In genomic region chr2:166011422-166011821, GRCm38 (mm10) we compare ENCODE assay signal across 14 mouse cellular contexts. TPM values are rescaled to one million over a fixed set of nuclear protein-coding genes. Genes with fewer than 3 reads are reported as not detected.
DNase-seq lines count a peak whose midpoint lies in the region; ATAC-seq and TF ChIP-seq lines count a peak whose summit lies in the region.
"Had no signal": no experiment of that assay in that cellular context is flagged by ENCODE, and none has a peak within 500 bp of the region (broad histone marks: within the 10 kb centered on the region; RNA-seq: fewer than 3 reads in every experiment).

No protein-coding gene starts in this region.

- no peaks in the 10 kb centered on the region for H3K27me3 ChIP-seq in heart, embryonic 12.5 days (replicated peaks)
- H3K27me3 ChIP-seq in midbrain, embryonic 15.5 days (replicated peaks): no peaks in the 10 kb centered on the region
- H3K27me3 ChIP-seq in midbrain, postnatal 0 days (ENCODE audit: insufficient read depth, low read length): no peaks in the 10 kb centered on the region
- no peaks in the 10 kb centered on the region for H3K27me3 ChIP-seq in embryonic facial prominence, embryonic 14.5 days (replicated peaks; ENCODE audit: control insufficient read depth, insufficient read depth, low read length)
- H3K27me3 ChIP-seq in stomach, embryonic 15.5 days (replicated peaks): no peaks in the 10 kb centered on the region
- H3K27me3 ChIP-seq in forebrain, embryonic 14.5 days (replicated peaks; ENCODE audit: control insufficient read depth, insufficient read depth, low read length): no peaks in the 10 kb centered on the region

- no peak for DNase-seq in heart, postnatal 25 days (ENCODE audit: low spot score)
- no peak for DNase-seq in midbrain, postnatal 0 days (ENCODE audit: low spot score)
- DNase-seq in embryonic facial prominence, embryonic 14.5 days (ENCODE audit: low spot score): peak; percentile 68
- DNase-seq in forebrain, embryonic 14.5 days (ENCODE audit: low spot score): no peak
- no peak for DNase-seq in kidney, adult 9 months
- DNase-seq: adrenal gland, adult 8-10 months; cerebellum, adult 9-11 months; layer of hippocampus, postnatal 36 days; lung, postnatal 36 days; thymus, adult 18-20 months had no signal

- WGBS in heart, embryonic 12.5 days: 4% methylated on average over 3 of the region's 3 CpGs
- 80% methylated on average over 3 of the region's 3 CpGs for WGBS in midbrain, embryonic 15.5 days
- 74% methylated on average over 3 of the region's 3 CpGs for WGBS in midbrain, postnatal 0 days
- 47% methylated on average over 3 of the region's 3 CpGs for WGBS in embryonic facial prominence, embryonic 14.5 days
- WGBS in stomach, embryonic 15.5 days: 37% methylated on average over 3 of the region's 3 CpGs
- WGBS in forebrain, embryonic 14.5 days: 81% methylated on average over 3 of the region's 3 CpGs

- no peak overlapping the region for H3K4me3 ChIP-seq in heart, embryonic 12.5 days
- no peak overlapping the region for H3K4me3 ChIP-seq in midbrain, embryonic 15.5 days
- H3K4me3 ChIP-seq in midbrain, postnatal 0 days (ENCODE audit: low read depth, low read length): no peak overlapping the region
- H3K4me3 ChIP-seq in embryonic facial prominence, embryonic 14.5 days (ENCODE audit: low read depth, low read length): no peak overlapping the region
- no peak overlapping the region for H3K4me3 ChIP-seq in stomach, embryonic 15.5 days (replicated peaks)
- H3K4me3 ChIP-seq in forebrain, embryonic 14.5 days (ENCODE audit: low read depth, low read length): no peak overlapping the region

- intact Hi-C loops in heart, postnatal 25 days (cut with DNase I): no loop called here

- H3K27ac ChIP-seq in heart, embryonic 12.5 days (ENCODE audit: poor library complexity, severe bottlenecking): peak overlapping the region; percentile 88
- H3K27ac ChIP-seq in midbrain, embryonic 15.5 days: peak overlapping the region; percentile 48; the same call in 1 of the 2 replicates
- no peak overlapping the region for H3K27ac ChIP-seq in midbrain, postnatal 0 days (ENCODE audit: low read depth, low read length)
- H3K27ac ChIP-seq in embryonic facial prominence, embryonic 14.5 days (replicated peaks; ENCODE audit: low read depth, low read length): 0 out of 2 replicates have a peak overlapping the region, but pooled peaks have one; percentile 24
- peak overlapping the region; percentile 45; the same call in 1 of the 2 replicates for H3K27ac ChIP-seq in stomach, embryonic 15.5 days
- no peak overlapping the region for H3K27ac ChIP-seq in forebrain, embryonic 14.5 days (ENCODE audit: low read depth, low read length)
- H3K27ac ChIP-seq: hindbrain, postnatal 0 days had no signal

- H3K4me2 ChIP-seq in heart, embryonic 12.5 days: peak overlapping the region; percentile 47
- H3K4me2 ChIP-seq in midbrain, embryonic 15.5 days: no peak overlapping the region
- no peak overlapping the region for H3K4me2 ChIP-seq in midbrain, postnatal 0 days (ENCODE audit: low read depth, low read length, poor library complexity, severe bottlenecking)
- H3K4me2 ChIP-seq in embryonic facial prominence, embryonic 14.5 days (ENCODE audit: low read depth, low read length): no peak overlapping the region
- H3K4me2 ChIP-seq in stomach, embryonic 15.5 days: no peak overlapping the region
- no peak overlapping the region for H3K4me2 ChIP-seq in forebrain, embryonic 14.5 days (ENCODE audit: low read length)

- no peaks in the 10 kb centered on the region for H3K36me3 ChIP-seq in heart, embryonic 12.5 days
- H3K36me3 ChIP-seq in midbrain, embryonic 15.5 days (replicated peaks): no peaks in the 10 kb centered on the region
- H3K36me3 ChIP-seq in midbrain, postnatal 0 days (ENCODE audit: insufficient read depth, low read length): no peaks in the 10 kb centered on the region
- H3K36me3 ChIP-seq in embryonic facial prominence, embryonic 14.5 days (ENCODE audit: control insufficient read depth, insufficient read depth, low read length): no peaks in the 10 kb centered on the region
- no peaks in the 10 kb centered on the region for H3K36me3 ChIP-seq in stomach, embryonic 15.5 days
- no peaks in the 10 kb centered on the region for H3K36me3 ChIP-seq in forebrain, embryonic 14.5 days (ENCODE audit: control insufficient read depth, insufficient read depth, low read length)

- no peak overlapping the region; the same call in 1 of the 2 replicates for H3K9ac ChIP-seq in heart, embryonic 12.5 days
- no peak overlapping the region for H3K9ac ChIP-seq in midbrain, embryonic 15.5 days
- no peak overlapping the region for H3K9ac ChIP-seq in midbrain, postnatal 0 days (replicated peaks; ENCODE audit: low read length, poor library complexity, severe bottlenecking)
- no peak overlapping the region for H3K9ac ChIP-seq in embryonic facial prominence, embryonic 14.5 days (ENCODE audit: low read depth, low read length)
- H3K9ac ChIP-seq in stomach, embryonic 15.5 days: no peak overlapping the region
- H3K9ac ChIP-seq in forebrain, embryonic 14.5 days (ENCODE audit: low read length): no peak overlapping the region

- ATAC-seq in heart, embryonic 12.5 days (ENCODE audit: insufficient number of reproducible peaks, low FRiP score): no peak
- no peak for ATAC-seq in midbrain, embryonic 15.5 days (replicated peaks)
- ATAC-seq in midbrain, postnatal 0 days (ENCODE audit: low FRiP score): no peak
- ATAC-seq in embryonic facial prominence, embryonic 14.5 days (ENCODE audit: low read depth): no peak
- no peak for ATAC-seq in stomach, embryonic 15.5 days (ENCODE audit: insufficient read depth, low FRiP score, low read depth)
- no peak for ATAC-seq in forebrain, embryonic 14.5 days
- ATAC-seq: hindbrain, postnatal 0 days had no signal

- no peaks in the 10 kb centered on the region for H3K9me3 ChIP-seq in heart, embryonic 12.5 days (replicated peaks)
- H3K9me3 ChIP-seq in midbrain, embryonic 15.5 days: no peaks in the 10 kb centered on the region
- H3K9me3 ChIP-seq in midbrain, postnatal 0 days (ENCODE audit: low read length): no peaks in the 10 kb centered on the region
- no peaks in the 10 kb centered on the region for H3K9me3 ChIP-seq in embryonic facial prominence, embryonic 14.5 days (ENCODE audit: control insufficient read depth, low read length)
- no peaks in the 10 kb centered on the region for H3K9me3 ChIP-seq in stomach, embryonic 15.5 days
- H3K9me3 ChIP-seq in forebrain, embryonic 14.5 days (replicated peaks; ENCODE audit: control insufficient read depth, low read length): no peaks in the 10 kb centered on the region

- no peak for TF ChIP-seq CTCF in midbrain, postnatal 0 days (IDR thresholded peaks at IDR 0.05)

- peaks cover 44% of the 10 kb centered on the region for H3K4me1 ChIP-seq in heart, embryonic 12.5 days (replicated peaks)
- peaks cover 30% of the 10 kb centered on the region for H3K4me1 ChIP-seq in midbrain, embryonic 15.5 days
- peaks cover 3% of the 10 kb centered on the region; the same call in 1 of the 2 replicates for H3K4me1 ChIP-seq in midbrain, postnatal 0 days (ENCODE audit: insufficient read depth, low read length)
- H3K4me1 ChIP-seq in embryonic facial prominence, embryonic 14.5 days (ENCODE audit: control insufficient read depth, insufficient read depth, low read length): peaks cover 22% of the 10 kb centered on the region
- H3K4me1 ChIP-seq in stomach, embryonic 15.5 days: peaks cover 24% of the 10 kb centered on the region
- peaks cover 7% of the 10 kb centered on the region; the same call in 1 of the 2 replicates for H3K4me1 ChIP-seq in forebrain, embryonic 14.5 days (ENCODE audit: control insufficient read depth, insufficient read depth, low read length)

RNA-seq across cellular contexts. Expression of gene Ncoa3, which starts 19.0 kb away (rescaled TPM):
- 16.4 and 17.4 TPM in 2 replicates for polyA plus RNA-seq in heart, embryonic 12.5 days (2016; fragmentation: Nextera tagmentation; extraction: Ambion mirVana)
- total RNA-seq in heart, postnatal 25 days (2021): 10 to 100 TPM; 23.8 to 29.6 TPM
- 16.6 and 16.7 TPM in 2 replicates for polyA plus RNA-seq in midbrain, embryonic 15.5 days (2015; fragmentation: Nextera tagmentation; extraction: Ambion mirVana)
- 40.8 and 40.9 TPM in 2 replicates for total RNA-seq in midbrain, postnatal 0 days (2014; rRNA removed)
- 12.6 and 14.9 TPM in 2 replicates for polyA plus RNA-seq in midbrain, postnatal 0 days (2015; fragmentation: Nextera tagmentation; extraction: Ambion mirVana)
- polyA plus RNA-seq in embryonic facial prominence, embryonic 14.5 days (2014; fragmentation: Nextera tagmentation; extraction: Ambion mirVana): 15.4 and 15.6 TPM in 2 replicates
- 12.9 and 14.1 TPM in 2 replicates for polyA plus RNA-seq in stomach, embryonic 15.5 days (2015; fragmentation: Nextera tagmentation; extraction: Ambion mirVana)
- polyA plus RNA-seq in forebrain, embryonic 14.5 days (2014; fragmentation: Nextera tagmentation; extraction: Ambion mirVana): 9.3 and 12.8 TPM in 2 replicates

Comparison
In these comparisons a context has a peak if more than half of its experiments do, and no peak if none do; other contexts are left out.
1. H3K27ac ChIP-seq: peak in heart, embryonic 12.5 days (single experiment), midbrain, embryonic 15.5 days (single experiment), embryonic facial prominence, embryonic 14.5 days (single experiment) and stomach, embryonic 15.5 days (single experiment); none in midbrain, postnatal 0 days (single experiment) and forebrain, embryonic 14.5 days (single experiment).